Mouse (Mus musculus) splenic B cell, adult 2 months (primary cell): ENCODE data around the gene Porcn.

ENCODE experiments used
- DNase-seq: peaks from one replicate; pipeline ENCODE4 v3.0.0-alpha.2; 2011; ENCODE audit warnings: low read depth, low spot score
- H3K27me3 ChIP-seq: 2 replicates; pipeline ENCODE4 v1.6.1; 2012; ENCODE audit warnings: mild to moderate bottlenecking, low read length, moderate library complexity, mixed read lengths; ENCODE audit not compliant: control insufficient read depth, poor library complexity, insufficient read depth, severe bottlenecking
- H3K36me3 ChIP-seq: 2 replicates; pipeline ENCODE4 v1.6.1; 2012; ENCODE audit warnings: mild to moderate bottlenecking, low read length, moderate library complexity, mixed read lengths; ENCODE audit not compliant: control insufficient read depth, poor library complexity, insufficient read depth, severe bottlenecking

The Porcn gene

GRCm38 (mm10) chrX:8206015-8206693 lies at the start of gene Porcn:
Gene Porcn (minus strand): TSS chrX:8206525.
- Histone ChIP-seq H3K27me3 (no peaks in the 10 kb centered on the region), H3K36me3 (no peaks in the 10 kb centered on the region)
- DNase-seq, result no peak

- peak; percentile 19 for DNase-seq
- Histone ChIP-seq H3K27me3 (no peaks in the 10 kb centered on the region), H3K36me3 (no peaks in the 10 kb centered on the region)
Measured at GRCm38 (mm10) chrX:8255807-8256206, 49.5 kb upstream of the Porcn start.

GRCm38 (mm10) chrX:8253711-8254110 lies 47.4 kb upstream of the Porcn start:
- H3K27me3 ChIP-seq, result no peaks in the 10 kb centered on the region

GRCm38 (mm10) chrX:8252334-8253285 lies 46.3 kb upstream of the Porcn start, which contains the start of gene Ftsj1:
Gene Ftsj1 (minus strand): TSS chrX:8252406.
- Histone ChIP-seq H3K27me3 (no peaks in the 10 kb centered on the region), H3K36me3 (no peaks in the 10 kb centered on the region)
- peak; percentile 91 for DNase-seq

More at GRCm38 (mm10) chrX:8253711-8254110, 47.4 kb upstream of the Porcn start:
- H3K36me3 ChIP-seq, result no peaks in the 10 kb centered on the region
- no peak for DNase-seq

GRCm38 (mm10) chrX:8251789-8252333 lies 45.5 kb upstream of the Porcn start:
- no peak for DNase-seq
- H3K36me3 ChIP-seq, result no peaks in the 10 kb centered on the region
- no peaks in the 10 kb centered on the region for H3K27me3 ChIP-seq

- H3K27me3 ChIP-seq, result no peaks in the 10 kb centered on the region
- no peak for DNase-seq
- H3K36me3 ChIP-seq, result no peaks in the 10 kb centered on the region
Measured at GRCm38 (mm10) chrX:8248542-8249120, 42.3 kb upstream of the Porcn start.

GRCm38 (mm10) chrX:8247680-8248079 lies 41.4 kb upstream of the Porcn start:
- DNase-seq, result no peak
- Histone ChIP-seq H3K36me3 (no peaks in the 10 kb centered on the region), H3K27me3 (no peaks in the 10 kb centered on the region)

- Histone ChIP-seq H3K27me3 (no peaks in the 10 kb centered on the region), H3K36me3 (no peaks in the 10 kb centered on the region)
- no peak for DNase-seq
Measured at GRCm38 (mm10) chrX:8238804-8239395, 32.6 kb upstream of the Porcn start.

- Histone ChIP-seq H3K36me3 (no peaks in the 10 kb centered on the region), H3K27me3 (no peaks in the 10 kb centered on the region)
- DNase-seq, result no peak
Measured at GRCm38 (mm10) chrX:8236704-8237103, 30.4 kb upstream of the Porcn start.

- no peaks in the 10 kb centered on the region for H3K27me3 ChIP-seq
- no peaks in the 10 kb centered on the region for H3K36me3 ChIP-seq
- DNase-seq, result no peak
Measured at GRCm38 (mm10) chrX:8233602-8234001, 27.3 kb upstream of the Porcn start.

- DNase-seq, result no peak
Measured at GRCm38 (mm10) chrX:8230272-8230671, 23.9 kb upstream of the Porcn start.

GRCm38 (mm10) chrX:8223473-8223872 lies 17.1 kb upstream of the Porcn start:
- no peak for DNase-seq
- no peaks in the 10 kb centered on the region for H3K36me3 ChIP-seq
- H3K27me3 ChIP-seq, result no peaks in the 10 kb centered on the region

More at GRCm38 (mm10) chrX:8230272-8230671, 23.9 kb upstream of the Porcn start:
- no peaks in the 10 kb centered on the region for H3K27me3 ChIP-seq
- H3K36me3 ChIP-seq, result no peaks in the 10 kb centered on the region

GRCm38 (mm10) chrX:8222678-8223421 lies 16.5 kb upstream of the Porcn start:
- Histone ChIP-seq H3K27me3 (no peaks in the 10 kb centered on the region), H3K36me3 (no peaks in the 10 kb centered on the region)
- DNase-seq, result no peak

- Histone ChIP-seq H3K27me3 (no peaks in the 10 kb centered on the region), H3K36me3 (no peaks in the 10 kb centered on the region)
- DNase-seq, result no peak
Measured at GRCm38 (mm10) chrX:8222296-8222677, 16.0 kb upstream of the Porcn start.
